ENCODE assay signal across 8 mouse cellular contexts in the genomic region with DNA sequence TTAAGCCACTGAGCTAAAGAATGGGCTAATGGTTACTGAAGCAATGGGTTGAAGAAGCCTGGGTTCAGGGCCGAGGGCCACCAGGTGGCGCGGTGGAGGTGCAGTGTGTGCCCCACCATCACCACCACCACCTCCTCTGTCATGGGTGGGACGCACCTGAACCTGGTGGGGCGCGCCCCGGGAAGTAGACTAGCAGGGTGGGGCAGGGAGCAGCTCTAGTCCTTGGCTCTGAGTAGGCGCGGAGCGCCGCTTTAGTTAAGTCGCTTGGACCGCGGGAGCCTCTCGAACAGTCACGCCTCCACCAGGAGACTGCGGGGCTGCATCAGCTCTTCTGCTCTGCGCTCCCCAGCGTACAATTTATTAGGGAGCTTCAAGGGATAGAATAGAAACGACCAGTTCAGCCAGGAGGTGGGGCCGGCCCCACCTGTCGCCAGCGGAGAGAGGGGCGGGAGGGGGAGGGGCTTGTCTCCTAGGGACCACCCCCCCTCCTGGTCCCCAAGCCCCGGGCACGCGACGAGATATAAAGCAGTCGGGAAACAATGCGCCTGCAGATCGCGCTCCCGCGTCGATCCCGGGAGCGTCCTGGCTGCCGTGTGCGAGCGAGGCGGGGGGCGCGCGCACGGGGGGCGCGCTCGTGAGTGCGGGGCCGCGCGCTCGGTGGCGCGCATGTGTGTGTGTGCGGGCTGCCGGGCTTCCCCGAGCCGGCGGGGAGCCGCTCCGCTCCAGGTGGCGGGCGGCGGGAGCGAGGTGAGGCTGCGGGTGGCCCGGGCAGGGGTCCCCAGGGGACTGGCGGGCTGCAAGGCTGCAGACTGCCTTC. TPM values are rescaled to one million over a fixed set of nuclear protein-coding genes. Genes with fewer than 3 reads are reported as not detected.
DNase-seq lines count a peak whose midpoint lies in the region; ATAC-seq and TF ChIP-seq lines count a peak whose summit lies in the region.

Gene Mycl (plus strand): TSS at position 249 of the 817 bp plus-strand sequence.

- peaks cover 4% of the 10 kb centered on the region; the same call in 1 of the 2 replicates for H3K36me3 ChIP-seq in neural tube, embryonic 15.5 days

- H3K9me3 ChIP-seq in neural tube, embryonic 15.5 days (replicated peaks): no peaks in the 10 kb centered on the region

- no peaks in the 10 kb centered on the region for H3K27me3 ChIP-seq in neural tube, embryonic 15.5 days (replicated peaks)

- TF ChIP-seq CTCF in lung, adult 2 months (IDR thresholded peaks at IDR 0.05; ENCODE audit: insufficient read depth, low read length): peak; percentile 72

- peak within 1 kb of the TSS; percentile 87 for H3K4me2 ChIP-seq in neural tube, embryonic 15.5 days

- no peaks in the 10 kb centered on the region for H3K4me1 ChIP-seq in lung, adult 2 months (ENCODE audit: control insufficient read depth, insufficient read depth, low read length)
- peaks cover 43% of the 10 kb centered on the region for H3K4me1 ChIP-seq in neural tube, embryonic 15.5 days

- under 1% methylated on average over 67 of the region's 69 CpGs for WGBS in lung, adult 2 months
- WGBS in neural tube, embryonic 15.5 days: under 1% methylated on average over 67 of the region's 69 CpGs

- H3K9ac ChIP-seq in neural tube, embryonic 15.5 days (replicated peaks): peak within 1 kb of the TSS; percentile 96

- peak; percentile 63 for DNase-seq in MN1 (ENCODE audit: low spot score)
- DNase-seq in cerebellum, adult 9-10 months: peak; percentile 85
- DNase-seq in layer of hippocampus, adult 8-10 months (ENCODE audit: low spot score in 2 of 2): peak; percentile 79 to 90
- DNase-seq in lung, adult 2 months: peak; percentile 85
- DNase-seq in testis, postnatal 14 days (ENCODE audit: low spot score): peak; percentile 71

- peak within 1 kb of the TSS; percentile 51 for H3K4me3 ChIP-seq in lung, adult 2 months (replicated peaks; ENCODE audit: extremely low read depth, low read depth, low read length)
- H3K4me3 ChIP-seq in neural tube, embryonic 15.5 days (replicated peaks): peak within 1 kb of the TSS; percentile 69

- peak within 1 kb of the TSS; percentile 92 for H3K27ac ChIP-seq in neural tube, embryonic 15.5 days (replicated peaks)

- TF ChIP-seq POLR2A in lung, adult 2 months (IDR thresholded peaks at IDR 0.05; ENCODE audit: borderline replicate concordance, extremely low read depth, low read depth, low read length): no peak

- peak; percentile 85 for ATAC-seq in frontal cortex, adult (ENCODE audit: low TSS enrichment)
- ATAC-seq in hematopoietic stem cell, adult 5-6 weeks (replicated peaks in 1 of 2; ENCODE audit: insufficient read depth in 1 of 2, low FRiP score in 2 of 2, low TSS enrichment in 1 of 2, low read depth in 1 of 2, poor library complexity in 2 of 2, severe bottlenecking in 2 of 2): peak; percentile 82 to 85
- ATAC-seq in neural tube, embryonic 15.5 days (ENCODE audit: low FRiP score): peak; percentile 83

RNA-seq across cellular contexts. Expression of gene Mycl, which starts in this region (rescaled TPM):
- total RNA-seq in hematopoietic stem cell, adult 5-6 weeks (2017): 0.56 TPM in 1 of 2 replicates, not detected in the other
- total RNA-seq in layer of hippocampus, adult 8-10 months (2022): 10 to 100 TPM; 25.0 to 29.0 (median 27.5) TPM
- 8.1 and 11.7 TPM in 2 replicates for polyA plus RNA-seq in lung, adult 2 months (2012; rRNA removed)
- polyA plus RNA-seq in neural tube, embryonic 15.5 days (2015; fragmentation: Nextera tagmentation; extraction: Ambion mirVana): 38.2 and 52.3 TPM in 2 replicates

Comparison
In these comparisons a context has a peak if more than half of its experiments do, and no peak if none do; other contexts are left out.
1. Peak in every context shown above with its lines: DNase-seq, ATAC-seq, H3K4me3 ChIP-seq and H3K27ac ChIP-seq.
2. RNA of gene Mycl (total RNA-seq): 25.0 to 29.0 TPM in layer of hippocampus, adult 8-10 months; 0.56 TPM in hematopoietic stem cell, adult 5-6 weeks; every median in the first group is over 10 times any median in the second.
3. Peak in ATAC-seq in hematopoietic stem cell, adult 5-6 weeks; RNA of the gene not detected or under 1 TPM.